Mouse (Mus musculus) thymus, postnatal 4 days (tissue): ENCODE measurements around the gene Prss3.
"Not testable (repeated sequence)": the region's sequence is repeated elsewhere in the genome, so short reads cannot be mapped to it uniquely, and the experiment has no call there.

ENCODE experiments used
- DNase-seq: peaks from one replicate; pipeline ENCODE4 v3.0.0; 2021

The Prss3 gene

GRCm38 (mm10) chr6:41377578-41377977 is at the start of gene Prss3:
Gene Prss3, minus strand, starts transcription at chr6:41377678.
- not testable (repeated sequence) for DNase-seq

- DNase-seq, result not testable (repeated sequence)
These were observed 14.6 kb upstream of the Prss3 start, which contains the start of gene Gm5771 for GRCm38 (mm10) chr6:41392056-41392455. Gene Gm5771, plus strand, starts transcription at chr6:41392356.

- not testable (repeated sequence) for DNase-seq
These were observed 14.2 kb upstream of the Prss3 start for GRCm38 (mm10) chr6:41391640-41392039.

- no peak for DNase-seq
These were observed 9.3 kb upstream of the Prss3 start for GRCm38 (mm10) chr6:41386781-41387180.

GRCm38 (mm10) chr6:41373772-41374171 is 3.7 kb downstream of the Prss3 start:
- not testable (repeated sequence) for DNase-seq

GRCm38 (mm10) chr6:41353932-41354331 is 23.5 kb downstream of the Prss3 start, which contains the start of gene Try10:
Gene Try10, plus strand, starts transcription at chr6:41354105.
- no peak for DNase-seq
